10 mouse cellular contexts compared by ENCODE assay signal in the genomic region with DNA sequence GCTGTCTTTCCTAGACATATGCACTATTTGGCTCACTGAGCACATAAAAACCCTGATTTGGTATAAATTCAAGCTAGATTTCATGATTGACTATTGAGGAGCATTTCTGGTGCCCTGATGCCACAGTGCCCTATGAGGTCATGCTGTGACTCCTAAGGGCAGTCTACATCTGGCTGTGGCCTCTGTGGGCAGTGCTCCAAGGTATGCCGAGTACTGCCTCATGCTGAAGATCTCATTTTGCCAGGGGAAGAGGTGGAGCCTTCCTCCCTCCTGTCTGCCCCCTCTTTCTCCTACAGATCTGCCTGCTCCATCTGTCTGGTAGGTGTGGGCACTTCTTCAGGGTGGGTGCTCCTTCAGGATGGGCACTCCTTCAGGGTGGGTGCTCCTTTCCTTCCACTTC.
"Had no signal": no experiment of that assay in that cellular context is flagged by ENCODE, and none has a peak within 500 bp of the region (broad histone marks: within the 10 kb centered on the region; RNA-seq: fewer than 3 reads in every experiment).

No protein-coding gene starts in this region.

- H3K9ac ChIP-seq: limb, embryonic 15.5 days; liver, embryonic 14.5 days; midbrain, embryonic 13.5 days; neural tube, embryonic 15.5 days had no signal

- H3K4me3 ChIP-seq: left cerebral cortex, adult 2 months; limb, embryonic 15.5 days; midbrain, embryonic 13.5 days; neural tube, embryonic 15.5 days had no signal

- H3K4me1 ChIP-seq: limb, embryonic 15.5 days; midbrain, embryonic 13.5 days; neural tube, embryonic 15.5 days had no signal

- H3K4me2 ChIP-seq: limb, embryonic 15.5 days; midbrain, embryonic 13.5 days; neural tube, embryonic 15.5 days had no signal

- H3K36me3 ChIP-seq: neural tube, embryonic 15.5 days had no signal

- H3K27ac ChIP-seq: left cerebral cortex, adult 2 months; limb, embryonic 15.5 days; liver, embryonic 14.5 days; midbrain, embryonic 13.5 days; neural tube, embryonic 15.5 days had no signal

- ATAC-seq: midbrain, embryonic 13.5 days had no signal

- H3K9me3 ChIP-seq: limb, embryonic 15.5 days; midbrain, embryonic 13.5 days; neural tube, embryonic 15.5 days had no signal

- DNase-seq: kidney, postnatal 25 days; lung, adult 18-20 months; right cerebral cortex, adult 18-20 months; right cerebral cortex, postnatal 25 days; thymus, postnatal 4 days had no signal

- H3K27me3 ChIP-seq: limb, embryonic 15.5 days; midbrain, embryonic 13.5 days; neural tube, embryonic 15.5 days had no signal
